Mouse (Mus musculus) forebrain, embryonic 12.5 days (tissue): ENCODE measurements around the gene Sf3b5. TPM values are rescaled to one million over a fixed set of nuclear protein-coding genes. Genes with fewer than 3 reads are reported as not detected.
A peak's percentile ranks its signal among the peaks of the same experiment; 100 is the strongest.

ENCODE experiments used
- ATAC-seq: fragments of 200-750 bp; cut with Nextera tagmentation; 2 replicates; pipeline ENCODE4 v1.8.0; 2017; ENCODE audit warnings: moderate TSS enrichment; ENCODE audit not compliant: low FRiP score
- H3K27ac ChIP-seq: fragments of 300-500 bp; sonication (generic); 2 replicates; pipeline ENCODE4 v1.5.1; 2016; ENCODE audit warnings: mild to moderate bottlenecking
- H3K27me3 ChIP-seq: fragments of 300-500 bp; sonication (generic); 2 replicates; pipeline ENCODE4 v1.6.1; 2016; ENCODE audit warnings: mild to moderate bottlenecking
- H3K36me3 ChIP-seq: fragments of 300-500 bp; sonication (generic); replicated peaks from 2 replicates; pipeline ENCODE4 v1.6.1; 2016; ENCODE audit warnings: mild to moderate bottlenecking
- H3K4me1 ChIP-seq: fragments of 300-500 bp; sonication (generic); 2 replicates; pipeline ENCODE4 v1.6.1; 2016
- H3K4me2 ChIP-seq: fragments of 300-500 bp; sonication (generic); 2 replicates; pipeline ENCODE4 v1.6.1; 2016; ENCODE audit warnings: mild to moderate bottlenecking, moderate library complexity
- H3K4me3 ChIP-seq: fragments of 300-500 bp; sonication (generic); replicated peaks from 2 replicates; pipeline ENCODE4 v1.5.1; 2016; ENCODE audit warnings: mild to moderate bottlenecking
- H3K9ac ChIP-seq: fragments of 300-500 bp; sonication (generic); 2 replicates; pipeline ENCODE4 v1.6.1; 2016; ENCODE audit warnings: mild to moderate bottlenecking
- H3K9me3 ChIP-seq: fragments of 300-500 bp; sonication (generic); 2 replicates; pipeline ENCODE4 v1.6.1; 2016
- WGBS: fragments of 180-500 bp; shearing (Covaris S2); methylation state at CpG from one replicate; pipeline ENCODE4 v1.1.7; 2016; 5-methylcytosine and 5-hydroxymethylcytosine counted together
- polyA plus RNA-seq: library from polyadenylated mRNA; unstranded; fragments of >200 nt; fragmentation: Nextera tagmentation; extraction: Ambion mirVana; gene quantifications from 2 replicates; pipeline ENCODE4 v1.2.1, GENCODE M21; 2016

The Sf3b5 gene
- polyA plus RNA-seq, 1 experiment from 2014 or later: 35.5 TPM

DNA sequence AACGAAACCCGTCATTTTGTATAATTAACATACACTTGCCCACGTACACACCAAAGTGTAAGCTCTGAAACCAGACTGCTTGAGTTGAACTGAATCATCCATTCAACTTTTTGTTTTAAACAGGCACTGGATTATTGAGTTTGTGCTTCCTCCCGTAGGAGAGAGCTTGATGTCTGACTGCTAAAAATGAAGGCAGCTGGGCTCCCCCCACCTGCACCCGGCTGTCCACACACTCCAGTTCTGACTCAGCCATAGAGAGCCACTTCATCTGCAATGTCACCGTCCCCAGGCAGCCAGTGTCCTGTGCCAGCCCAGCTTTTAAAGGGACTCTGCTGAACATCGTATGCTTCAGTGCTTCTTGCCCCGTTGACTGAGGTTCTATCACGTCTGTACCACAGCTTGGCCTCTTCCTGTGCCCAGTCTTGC lies 27.3 kb upstream of the Sf3b5 start:
- Histone ChIP-seq H3K4me3 (no peak overlapping the region), H3K27me3 (no peaks in the 10 kb centered on the region), H3K4me2 (no peak overlapping the region), H3K36me3 (no peaks in the 10 kb centered on the region), H3K27ac (no peak overlapping the region), H3K9me3 (no peaks in the 10 kb centered on the region), H3K4me1 (no peaks in the 10 kb centered on the region), H3K9ac (no peak overlapping the region)
- WGBS: 75% methylated on average over 9 of the region's 9 CpGs
- ATAC-seq: no peak

DNA sequence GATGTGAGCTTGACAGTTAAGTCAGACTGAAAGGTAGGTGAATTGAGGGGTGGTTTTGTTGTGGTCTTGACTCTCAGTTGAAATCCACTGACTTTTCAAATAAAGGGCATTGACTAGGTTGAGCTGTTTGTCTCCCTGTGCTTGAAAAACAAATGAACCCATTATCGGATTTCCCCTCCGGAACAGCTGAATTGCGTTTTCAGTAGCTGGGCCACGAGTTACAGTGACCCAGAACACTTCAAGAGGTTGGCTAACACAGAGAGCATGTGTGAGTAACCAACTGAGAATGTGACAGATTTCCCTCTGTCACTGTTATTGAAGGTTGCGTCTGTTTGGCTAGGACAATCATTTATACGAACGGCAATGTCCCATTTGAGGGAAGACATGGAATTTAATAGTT lies 24.1 kb upstream of the Sf3b5 start:
- Histone ChIP-seq H3K27me3 (no peaks in the 10 kb centered on the region), H3K4me1 (no peaks in the 10 kb centered on the region), H3K9ac (no peak overlapping the region), H3K9me3 (no peaks in the 10 kb centered on the region), H3K36me3 (no peaks in the 10 kb centered on the region), H3K4me2 (no peak overlapping the region), H3K27ac (no peak overlapping the region), H3K4me3 (no peak overlapping the region)
- 77% methylated on average over 7 of the region's 7 CpGs for whole genome bisulfite sequencing
- no peak for ATAC-seq

DNA sequence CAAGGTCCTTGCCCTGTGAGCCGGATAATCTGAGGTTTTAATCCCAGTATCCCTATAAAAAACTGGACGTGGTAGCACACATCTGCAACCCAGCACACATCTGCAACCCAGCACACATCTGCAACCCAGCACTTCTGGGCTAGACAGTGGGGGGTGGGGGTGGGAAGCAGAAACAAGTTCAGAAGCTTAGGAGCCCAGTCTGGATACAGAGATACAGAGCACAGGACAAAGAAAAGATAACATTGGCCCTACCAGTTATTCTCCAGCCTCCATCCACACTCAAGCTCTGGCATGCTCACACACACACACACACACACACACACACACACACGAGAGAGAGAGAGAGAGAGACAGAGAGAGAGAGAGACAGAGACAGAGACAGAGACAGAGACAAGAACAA lies 21.6 kb upstream of the Sf3b5 start:
- H3K36me3 ChIP-seq: no peaks in the 10 kb centered on the region
- H3K9ac ChIP-seq: no peak overlapping the region
- no peak overlapping the region for H3K4me2 ChIP-seq
- ATAC-seq: no peak
- WGBS: 78% methylated on average over 3 of the region's 3 CpGs
- no peak overlapping the region for H3K4me3 ChIP-seq
- peaks cover 4% of the 10 kb centered on the region; the same call in 1 of the 2 replicates for H3K4me1 ChIP-seq
- H3K9me3 ChIP-seq: no peaks in the 10 kb centered on the region
- no peaks in the 10 kb centered on the region for H3K27me3 ChIP-seq
- H3K27ac ChIP-seq: no peak overlapping the region

GRCm38 (mm10) chr10:12985028-12985427 lies 20.1 kb upstream of the Sf3b5 start:
- H3K27ac ChIP-seq: no peak overlapping the region

DNA sequence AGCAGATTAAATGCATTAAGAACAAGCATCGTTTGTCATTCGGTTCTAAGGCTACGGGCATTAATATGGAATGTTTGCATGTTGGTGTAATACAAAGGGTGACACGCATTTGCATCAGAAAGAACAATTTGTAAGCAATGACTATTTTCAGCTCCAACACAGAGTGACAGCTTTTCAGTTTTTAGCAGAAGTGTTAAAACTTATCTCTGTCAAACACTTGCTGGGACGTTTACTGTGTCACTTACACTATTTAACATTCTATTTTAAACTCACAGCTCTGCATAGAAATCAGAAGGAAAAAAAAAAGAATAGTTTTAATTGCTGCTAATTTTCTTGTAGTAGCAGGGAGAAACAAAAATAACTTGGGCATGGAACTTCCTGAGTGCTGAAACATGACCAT lies 18.7 kb upstream of the Sf3b5 start:
- Histone ChIP-seq H3K4me1 (peaks cover 4% of the 10 kb centered on the region; the same call in 1 of the 2 replicates), H3K9me3 (no peaks in the 10 kb centered on the region), H3K4me2 (no peak overlapping the region), H3K27me3 (no peaks in the 10 kb centered on the region), H3K36me3 (no peaks in the 10 kb centered on the region), H3K9ac (no peak overlapping the region), H3K27ac (no peak overlapping the region), H3K4me3 (no peak overlapping the region)
- 36% methylated on average over 5 of the region's 5 CpGs for WGBS
- no peak for ATAC-seq

More at GRCm38 (mm10) chr10:12985028-12985427, 20.1 kb upstream of the Sf3b5 start:
- Histone ChIP-seq H3K4me3 (no peak overlapping the region), H3K36me3 (no peaks in the 10 kb centered on the region), H3K9ac (no peak overlapping the region), H3K27me3 (no peaks in the 10 kb centered on the region), H3K4me2 (no peak overlapping the region), H3K9me3 (no peaks in the 10 kb centered on the region), H3K4me1 (peaks cover 4% of the 10 kb centered on the region; the same call in 1 of the 2 replicates)
- ATAC-seq: no peak
- 83% methylated on average over 3 of the region's 3 CpGs for WGBS

DNA sequence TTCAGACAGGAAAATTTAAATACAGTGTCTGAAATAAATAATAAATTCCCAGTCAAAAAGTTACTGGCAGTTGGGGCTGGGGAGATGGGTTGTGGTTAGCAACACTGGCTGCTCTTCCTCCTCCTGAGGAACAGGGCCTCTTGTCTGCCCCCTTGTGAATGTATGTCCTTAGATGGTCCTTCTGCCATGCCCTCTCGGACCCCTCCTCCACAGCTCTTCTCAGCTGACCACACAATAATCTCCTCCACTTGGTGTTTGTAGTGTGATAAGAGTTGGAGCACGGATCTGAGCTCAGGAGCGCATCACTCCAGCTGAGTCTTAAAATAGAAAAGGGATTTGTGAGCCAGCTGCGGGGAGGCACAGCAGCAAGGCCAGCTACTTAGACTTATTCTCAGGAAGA lies 18.2 kb upstream of the Sf3b5 start:
- Histone ChIP-seq H3K36me3 (no peaks in the 10 kb centered on the region), H3K4me1 (peaks cover 4% of the 10 kb centered on the region; the same call in 1 of the 2 replicates), H3K4me3 (no peak overlapping the region), H3K4me2 (no peak overlapping the region), H3K9ac (no peak overlapping the region), H3K27ac (no peak overlapping the region), H3K9me3 (no peaks in the 10 kb centered on the region), H3K27me3 (no peaks in the 10 kb centered on the region)
- WGBS: 48% methylated on average over 4 of the region's 4 CpGs
- no peak for ATAC-seq

GRCm38 (mm10) chr10:12991953-12992352 lies 13.2 kb upstream of the Sf3b5 start:
- H3K4me3 ChIP-seq: no peak overlapping the region
- ATAC-seq: no peak
- H3K9me3 ChIP-seq: no peaks in the 10 kb centered on the region
- H3K27ac ChIP-seq: no peak overlapping the region
- no peaks in the 10 kb centered on the region for H3K36me3 ChIP-seq
- H3K27me3 ChIP-seq: no peaks in the 10 kb centered on the region
- H3K4me2 ChIP-seq: no peak overlapping the region
- 88% methylated on average over 5 of the region's 5 CpGs for WGBS
- peaks cover 1% of the 10 kb centered on the region; the same call in 1 of the 2 replicates for H3K4me1 ChIP-seq
- no peak overlapping the region for H3K9ac ChIP-seq

DNA sequence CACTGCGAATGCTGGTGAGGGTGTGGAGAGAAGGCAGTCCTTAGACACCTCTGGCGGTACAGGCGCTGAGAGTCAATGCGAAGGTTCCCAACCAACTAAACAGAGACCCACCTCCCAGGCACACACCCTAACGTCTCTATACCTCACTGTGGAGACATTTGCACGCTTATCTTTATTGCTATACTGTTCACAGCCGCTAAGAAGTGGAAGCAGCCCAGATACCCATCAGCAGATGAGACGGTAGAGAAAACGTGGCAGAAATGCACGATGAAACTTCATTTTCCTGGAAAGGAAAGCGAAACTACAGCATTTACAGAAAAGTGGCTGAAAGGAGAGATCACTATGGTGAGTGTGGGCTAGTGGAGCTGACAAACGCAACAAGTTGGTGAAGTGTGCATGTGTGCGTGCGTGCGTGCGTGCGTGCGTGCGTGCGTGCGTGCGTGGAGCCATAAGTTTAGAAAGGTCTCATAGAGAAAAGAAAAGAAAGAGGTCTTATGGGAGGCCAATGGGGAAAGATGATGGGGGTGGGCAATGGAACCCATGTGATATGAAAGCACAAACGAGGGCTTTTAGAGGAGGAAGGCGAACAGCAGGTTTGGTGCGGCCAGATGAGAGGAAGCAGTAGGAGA lies 11.6 kb upstream of the Sf3b5 start:
- no peaks in the 10 kb centered on the region for H3K9me3 ChIP-seq
- H3K9ac ChIP-seq: no peak overlapping the region
- no peak overlapping the region for H3K4me2 ChIP-seq
- H3K4me3 ChIP-seq: no peak overlapping the region
- no peak for ATAC-seq
- H3K27me3 ChIP-seq: no peaks in the 10 kb centered on the region
- H3K27ac ChIP-seq: no peak overlapping the region
- no peaks in the 10 kb centered on the region for H3K36me3 ChIP-seq
- no peaks in the 10 kb centered on the region for H3K4me1 ChIP-seq
- WGBS: 92% methylated on average over 25 of the region's 25 CpGs

DNA sequence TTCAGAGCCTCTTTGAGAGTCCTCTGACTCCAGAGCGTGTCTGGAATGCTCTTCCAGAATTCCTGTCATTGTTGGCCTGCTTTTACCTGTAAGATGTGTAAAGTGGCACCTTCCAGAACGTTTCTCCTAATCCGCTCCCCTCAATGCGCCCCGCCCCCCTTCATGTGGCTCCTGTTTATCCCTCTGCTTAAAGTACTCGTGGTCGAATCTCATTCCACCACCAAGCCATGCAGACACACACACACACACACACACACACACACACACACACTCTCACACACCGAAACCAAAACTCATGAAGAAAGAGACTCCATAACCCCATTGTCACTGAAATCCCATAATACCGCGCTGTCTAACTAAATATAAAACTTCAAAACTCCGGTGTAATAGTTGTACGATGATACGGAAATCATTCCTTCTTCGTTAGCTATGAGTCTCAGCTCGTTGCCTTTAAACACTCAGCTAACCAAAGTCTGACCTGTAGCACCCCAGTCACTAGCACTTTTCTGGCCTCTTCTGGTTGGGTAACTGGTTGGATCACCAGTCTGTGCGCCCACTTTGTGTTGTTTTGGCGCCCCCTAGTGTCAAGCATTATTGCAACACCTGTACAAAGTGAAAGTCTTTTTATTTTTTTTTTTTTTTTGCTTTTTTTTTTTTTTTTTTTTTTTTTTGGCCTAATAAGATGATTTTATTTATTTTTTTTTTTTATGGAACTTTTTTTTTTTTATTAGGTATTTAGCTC lies 8.2 kb upstream of the Sf3b5 start:
- peak; percentile 83 for ATAC-seq
- Histone ChIP-seq H3K27ac (no peak overlapping the region), H3K9me3 (no peaks in the 10 kb centered on the region), H3K4me1 (no peaks in the 10 kb centered on the region), H3K9ac (no peak overlapping the region), H3K27me3 (no peaks in the 10 kb centered on the region), H3K36me3 (no peaks in the 10 kb centered on the region), H3K4me2 (no peak overlapping the region), H3K4me3 (no peak overlapping the region)
- WGBS: 43% methylated on average over 17 of the region's 17 CpGs

GRCm38 (mm10) chr10:13007876-13008736 lies 3.0 kb downstream of the Sf3b5 start:
- peak overlapping the region; percentile 90 for H3K4me3 ChIP-seq
- ATAC-seq: peak; percentile 98
- no peaks in the 10 kb centered on the region for H3K27me3 ChIP-seq
- no peaks in the 10 kb centered on the region for H3K9me3 ChIP-seq
- H3K9ac ChIP-seq: peak overlapping the region; percentile 80
- H3K4me1 ChIP-seq: peaks cover 17% of the 10 kb centered on the region
- H3K27ac ChIP-seq: peak overlapping the region; percentile 57; the same call in 1 of the 2 replicates
- H3K36me3 ChIP-seq: peaks cover 3% of the 10 kb centered on the region
- WGBS: 4% methylated on average over 52 of the region's 52 CpGs
- peak overlapping the region; percentile 77 for H3K4me2 ChIP-seq

- Histone ChIP-seq H3K27ac (peak overlapping the region; percentile 57; the same call in 1 of the 2 replicates), H3K9me3 (no peaks in the 10 kb centered on the region), H3K4me3 (peak overlapping the region; percentile 90), H3K27me3 (no peaks in the 10 kb centered on the region), H3K9ac (peak overlapping the region; percentile 80), H3K4me1 (peaks cover 17% of the 10 kb centered on the region), H3K4me2 (peak overlapping the region; percentile 77), H3K36me3 (peaks cover 3% of the 10 kb centered on the region)
- ATAC-seq: peak; percentile 37
- WGBS: 2% methylated on average over 29 of the region's 29 CpGs
Measured at GRCm38 (mm10) chr10:13008737-13009121, 3.6 kb downstream of the Sf3b5 start.

DNA sequence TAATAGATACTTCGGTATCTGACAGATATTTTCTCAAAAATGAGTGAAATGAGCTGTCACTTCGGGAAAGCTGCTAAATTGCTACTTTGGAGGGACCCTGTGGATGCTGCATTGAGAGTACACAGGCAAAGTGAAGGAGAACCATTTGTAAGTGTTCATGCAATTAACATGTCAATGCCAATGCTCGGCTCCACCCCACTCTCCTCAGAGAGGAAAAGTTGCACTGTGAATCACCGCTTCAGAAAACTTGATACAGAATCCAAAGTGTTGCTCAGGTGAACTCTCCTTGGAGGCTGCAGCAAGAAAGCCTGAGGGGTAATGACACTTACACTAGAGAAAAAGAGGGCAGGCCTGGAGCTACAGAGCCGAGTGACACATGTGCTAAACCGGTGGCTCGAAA lies 8.9 kb downstream of the Sf3b5 start:
- ATAC-seq: no peak
- WGBS: 69% methylated on average over 7 of the region's 7 CpGs
- no peaks in the 10 kb centered on the region for H3K27me3 ChIP-seq

More for the DNA sequence above, 8.9 kb downstream of the Sf3b5 start:
- Histone ChIP-seq H3K9ac (no peak overlapping the region), H3K27ac (no peak overlapping the region), H3K36me3 (peaks cover 3% of the 10 kb centered on the region), H3K4me1 (peaks cover 14% of the 10 kb centered on the region), H3K9me3 (no peaks in the 10 kb centered on the region), H3K4me2 (no peak overlapping the region), H3K4me3 (no peak overlapping the region)
